Mouse (Mus musculus): Measurements from ENCODE around the gene Sapcd2. TPM values are rescaled to one million over a fixed set of nuclear protein-coding genes. Genes with fewer than 3 reads are reported as not detected.

The Sapcd2 gene
- total and polyA plus RNA-seq, 2 experiments = not detected

GRCm38 (mm10) chr2:25333569-25333968 lies 38.6 kb upstream of the Sapcd2 start:
- H3K4me1 ChIP-seq (ENCODE audit: control insufficient read depth, insufficient read depth, low read length) = peaks cover 6% of the 10 kb centered on the region; the same call in 1 of the 2 replicates
- DNase-seq (ENCODE audit: extremely low read depth, low read depth, low spot score) = no peak
- TF ChIP-seq POLR2A (IDR thresholded peaks at IDR 0.05; ENCODE audit: extremely low read depth, insufficient read depth, low read length) (no peak), CTCF (IDR thresholded peaks at IDR 0.05; ENCODE audit: low read depth, low read length) (no peak)
- no peak overlapping the region for H3K4me3 ChIP-seq (ENCODE audit: insufficient read depth, low read depth, low read length)
- no peak overlapping the region for H3K27ac ChIP-seq (replicated peaks; ENCODE audit: insufficient read depth, low read depth, low read length)
- H3K79me2 ChIP-seq (ENCODE audit: control insufficient read depth, insufficient read depth, low read length) = peaks cover 5% of the 10 kb centered on the region; the same call in 1 of the 2 replicates
- H3K27me3 ChIP-seq (ENCODE audit: control insufficient read depth, insufficient read depth, low read length) = no peaks in the 10 kb centered on the region
- no peak overlapping the region for H3K9ac ChIP-seq (ENCODE audit: low read depth, low read length)
- 73% methylated on average over 2 of the region's 2 CpGs for WGBS
- H3K36me3 ChIP-seq (ENCODE audit: control insufficient read depth, insufficient read depth, low read length) = peaks cover 12% of the 10 kb centered on the region; the same call in 1 of the 2 replicates

GRCm38 (mm10) chr2:25338303-25338702 lies 33.8 kb upstream of the Sapcd2 start:
- H3K27ac ChIP-seq (replicated peaks; ENCODE audit: insufficient read depth, low read depth, low read length) = no peak overlapping the region

GRCm38 (mm10) chr2:25348162-25348561 lies 24.0 kb upstream of the Sapcd2 start:
- peaks cover 28% of the 10 kb centered on the region for H3K36me3 ChIP-seq (ENCODE audit: control insufficient read depth, insufficient read depth, low read length)
- no peak overlapping the region for H3K9ac ChIP-seq (ENCODE audit: low read depth, low read length)
- WGBS = 39% methylated on average over 7 of the region's 7 CpGs
- no peak overlapping the region for H3K27ac ChIP-seq (replicated peaks; ENCODE audit: insufficient read depth, low read depth, low read length)
- H3K79me2 ChIP-seq (ENCODE audit: control insufficient read depth, insufficient read depth, low read length) = no peaks in the 10 kb centered on the region
- H3K4me3 ChIP-seq (ENCODE audit: insufficient read depth, low read depth, low read length) = no peak overlapping the region
- no peaks in the 10 kb centered on the region for H3K4me1 ChIP-seq (ENCODE audit: control insufficient read depth, insufficient read depth, low read length)
- TF ChIP-seq POLR2A (IDR thresholded peaks at IDR 0.05; ENCODE audit: extremely low read depth, insufficient read depth, low read length) (no peak), CTCF (IDR thresholded peaks at IDR 0.05; ENCODE audit: low read depth, low read length) (no peak)
- no peak for DNase-seq (ENCODE audit: extremely low read depth, low read depth, low spot score)
- H3K27me3 ChIP-seq (ENCODE audit: control insufficient read depth, insufficient read depth, low read length) = no peaks in the 10 kb centered on the region

More at GRCm38 (mm10) chr2:25338303-25338702, 33.8 kb upstream of the Sapcd2 start:
- Histone ChIP-seq H3K4me3 (ENCODE audit: insufficient read depth, low read depth, low read length) (no peak overlapping the region), H3K79me2 (ENCODE audit: control insufficient read depth, insufficient read depth, low read length) (no peaks in the 10 kb centered on the region), H3K27me3 (ENCODE audit: control insufficient read depth, insufficient read depth, low read length) (no peaks in the 10 kb centered on the region), H3K36me3 (ENCODE audit: control insufficient read depth, insufficient read depth, low read length) (peaks cover 17% of the 10 kb centered on the region; the same call in 1 of the 2 replicates), H3K4me1 (ENCODE audit: control insufficient read depth, insufficient read depth, low read length) (peaks cover 2% of the 10 kb centered on the region; the same call in 1 of the 2 replicates), H3K9ac (ENCODE audit: low read depth, low read length) (no peak overlapping the region)
- 92% methylated on average over 6 of the region's 6 CpGs for WGBS
- no peak for DNase-seq (ENCODE audit: extremely low read depth, low read depth, low spot score)
- TF ChIP-seq POLR2A (IDR thresholded peaks at IDR 0.05; ENCODE audit: extremely low read depth, insufficient read depth, low read length) (no peak), CTCF (IDR thresholded peaks at IDR 0.05; ENCODE audit: low read depth, low read length) (no peak)

GRCm38 (mm10) chr2:25349499-25349898 lies 22.6 kb upstream of the Sapcd2 start:
- no peaks in the 10 kb centered on the region for H3K27me3 ChIP-seq (ENCODE audit: control insufficient read depth, insufficient read depth, low read length)
- no peaks in the 10 kb centered on the region for H3K79me2 ChIP-seq (ENCODE audit: control insufficient read depth, insufficient read depth, low read length)
- WGBS = 91% methylated on average over 4 of the region's 4 CpGs
- peaks cover 23% of the 10 kb centered on the region for H3K36me3 ChIP-seq (ENCODE audit: control insufficient read depth, insufficient read depth, low read length)
- H3K27ac ChIP-seq (replicated peaks; ENCODE audit: insufficient read depth, low read depth, low read length) = no peak overlapping the region
- H3K9ac ChIP-seq (ENCODE audit: low read depth, low read length) = no peak overlapping the region
- H3K4me3 ChIP-seq (ENCODE audit: insufficient read depth, low read depth, low read length) = no peak overlapping the region
- no peaks in the 10 kb centered on the region for H3K4me1 ChIP-seq (ENCODE audit: control insufficient read depth, insufficient read depth, low read length)
- TF ChIP-seq POLR2A (IDR thresholded peaks at IDR 0.05; ENCODE audit: extremely low read depth, insufficient read depth, low read length) (no peak), CTCF (IDR thresholded peaks at IDR 0.05; ENCODE audit: low read depth, low read length) (no peak)
- no peak for DNase-seq (ENCODE audit: extremely low read depth, low read depth, low spot score)

- 96% methylated on average over 3 of the region's 3 CpGs for WGBS
- no peak overlapping the region for H3K9ac ChIP-seq (ENCODE audit: low read depth, low read length)
- peaks cover 12% of the 10 kb centered on the region; the same call in 1 of the 2 replicates for H3K36me3 ChIP-seq (ENCODE audit: control insufficient read depth, insufficient read depth, low read length)
- H3K4me3 ChIP-seq (ENCODE audit: insufficient read depth, low read depth, low read length) = no peak overlapping the region
- no peak for DNase-seq (ENCODE audit: extremely low read depth, low read depth, low spot score)
- TF ChIP-seq CTCF (IDR thresholded peaks at IDR 0.05; ENCODE audit: low read depth, low read length) = no peak
- TF ChIP-seq POLR2A (IDR thresholded peaks at IDR 0.05; ENCODE audit: extremely low read depth, insufficient read depth, low read length) = no peak
- H3K4me1 ChIP-seq (ENCODE audit: control insufficient read depth, insufficient read depth, low read length) = peaks cover 4% of the 10 kb centered on the region; the same call in 1 of the 2 replicates
- H3K79me2 ChIP-seq (ENCODE audit: control insufficient read depth, insufficient read depth, low read length) = no peaks in the 10 kb centered on the region
- H3K27ac ChIP-seq (replicated peaks; ENCODE audit: insufficient read depth, low read depth, low read length) = no peak overlapping the region
- no peaks in the 10 kb centered on the region for H3K27me3 ChIP-seq (ENCODE audit: control insufficient read depth, insufficient read depth, low read length)
Observed at GRCm38 (mm10) chr2:25350701-25351100, 21.4 kb upstream of the Sapcd2 start.

GRCm38 (mm10) chr2:25354211-25354610 lies 17.9 kb upstream of the Sapcd2 start:
- DNase-seq (ENCODE audit: extremely low read depth, low read depth, low spot score) = no peak
- H3K27me3 ChIP-seq (ENCODE audit: control insufficient read depth, insufficient read depth, low read length) = no peaks in the 10 kb centered on the region

More at GRCm38 (mm10) chr2:25354211-25354610, 17.9 kb upstream of the Sapcd2 start:
- no peaks in the 10 kb centered on the region for H3K79me2 ChIP-seq (ENCODE audit: control insufficient read depth, insufficient read depth, low read length)
- H3K27ac ChIP-seq (replicated peaks; ENCODE audit: insufficient read depth, low read depth, low read length) = no peak overlapping the region
- TF ChIP-seq CTCF (IDR thresholded peaks at IDR 0.05; ENCODE audit: low read depth, low read length) (no peak), POLR2A (IDR thresholded peaks at IDR 0.05; ENCODE audit: extremely low read depth, insufficient read depth, low read length) (no peak)
- H3K4me1 ChIP-seq (ENCODE audit: control insufficient read depth, insufficient read depth, low read length) = peaks cover 11% of the 10 kb centered on the region
- H3K9ac ChIP-seq (ENCODE audit: low read depth, low read length) = no peak overlapping the region
- H3K4me3 ChIP-seq (ENCODE audit: insufficient read depth, low read depth, low read length) = no peak overlapping the region
- H3K36me3 ChIP-seq (ENCODE audit: control insufficient read depth, insufficient read depth, low read length) = peaks cover 7% of the 10 kb centered on the region; the same call in 1 of the 2 replicates
- WGBS = 92% methylated on average over 6 of the region's 6 CpGs

All from liver, adult 2 months (tissue).